Mouse (Mus musculus) retina, embryonic 14.5 days (tissue): ENCODE data around the gene Ttc7b.
A peak's percentile ranks its signal among the peaks of the same experiment; 100 is the strongest.

Experiments used
- DNase-seq: peaks from one replicate; pipeline ENCODE4 v3.0.0-alpha.2; 2015; ENCODE audit warnings: low spot score

Gene Ttc7b

GRCm38 (mm10) chr12:100414717-100415398, 105.8 kb downstream of the Ttc7b start:
- DNase-seq = no peak

GRCm38 (mm10) chr12:100408714-100409113, 111.9 kb downstream of the Ttc7b start:
- DNase-seq = no peak

GRCm38 (mm10) chr12:100408143-100408542, 112.5 kb downstream of the Ttc7b start:
- DNase-seq = no peak

GRCm38 (mm10) chr12:100407371-100407770, 113.3 kb downstream of the Ttc7b start:
- DNase-seq = no peak

- no peak for DNase-seq
Measured at GRCm38 (mm10) chr12:100406094-100406493, 114.5 kb downstream of the Ttc7b start.

GRCm38 (mm10) chr12:100405512-100406030, 115.1 kb downstream of the Ttc7b start:
- no peak for DNase-seq

GRCm38 (mm10) chr12:100404430-100404829, 116.2 kb downstream of the Ttc7b start:
- no peak for DNase-seq

GRCm38 (mm10) chr12:100403005-100403324, 117.7 kb downstream of the Ttc7b start:
- no peak for DNase-seq

GRCm38 (mm10) chr12:100402296-100403004, 118.2 kb downstream of the Ttc7b start:
- no peak for DNase-seq

GRCm38 (mm10) chr12:100400119-100400518, 120.5 kb downstream of the Ttc7b start:
- DNase-seq = no peak

- DNase-seq = no peak
Measured at GRCm38 (mm10) chr12:100399126-100399727, 121.4 kb downstream of the Ttc7b start.

- no peak for DNase-seq
Measured at GRCm38 (mm10) chr12:100398268-100398943, 122.2 kb downstream of the Ttc7b start.

GRCm38 (mm10) chr12:100397432-100398146, 123.0 kb downstream of the Ttc7b start:
- no peak for DNase-seq

GRCm38 (mm10) chr12:100396806-100397205, 123.8 kb downstream of the Ttc7b start:
- no peak for DNase-seq

GRCm38 (mm10) chr12:100393532-100393931, 127.1 kb downstream of the Ttc7b start:
- DNase-seq = no peak

- no peak for DNase-seq
Measured at GRCm38 (mm10) chr12:100393109-100393508, 127.5 kb downstream of the Ttc7b start.

- no peak for DNase-seq
Measured at GRCm38 (mm10) chr12:100392466-100392865, 128.2 kb downstream of the Ttc7b start.

GRCm38 (mm10) chr12:100391890-100392289, 128.7 kb downstream of the Ttc7b start:
- DNase-seq = no peak

- DNase-seq = peak; percentile 49
Measured at GRCm38 (mm10) chr12:100389878-100390710, 130.5 kb downstream of the Ttc7b start.

GRCm38 (mm10) chr12:100386259-100386658, 134.4 kb downstream of the Ttc7b start:
- DNase-seq = no peak

GRCm38 (mm10) chr12:100382526-100382925, 138.1 kb downstream of the Ttc7b start:
- no peak for DNase-seq
